Comparison of ENCODE assay signal across 23 mouse cellular contexts in genomic region chr8:125609737-125610136, GRCm38 (mm10).
"Had no signal": no experiment of that assay in that cellular context is flagged by ENCODE, and none has a peak within 500 bp of the region (broad histone marks: within the 10 kb centered on the region; RNA-seq: fewer than 3 reads in every experiment).

No protein-coding gene starts in this region.

- DNase-seq: forebrain, postnatal 0 days; gastrocnemius, postnatal 14 days; gastrocnemius, postnatal 36 days; heart, adult 11 months; heart, adult 2 months; heart, postnatal 10 days; heart, postnatal 4 days; kidney, adult 18-20 months; kidney, adult 8-10 months; kidney, postnatal 10 days; kidney, postnatal 25 days; left cerebral cortex, postnatal 4 days had no signal

- H3K9ac ChIP-seq: forebrain, postnatal 0 days; heart, embryonic 12.5 days; hindbrain, embryonic 12.5 days; hindbrain, embryonic 14.5 days; intestine, embryonic 15.5 days; limb, embryonic 13.5 days had no signal

- H3K36me3 ChIP-seq: heart, embryonic 10.5 days; heart, embryonic 12.5 days; hindbrain, embryonic 10.5 days; hindbrain, embryonic 12.5 days; intestine, embryonic 15.5 days; limb, embryonic 13.5 days had no signal

- H3K4me3 ChIP-seq: heart, adult 2 months; heart, embryonic 10.5 days; heart, embryonic 12.5 days; hindbrain, embryonic 10.5 days; hindbrain, embryonic 12.5 days; intestine, embryonic 15.5 days; layer of hippocampus, adult 2 months; limb, embryonic 13.5 days had no signal

- H3K9me3 ChIP-seq: heart, embryonic 10.5 days; hindbrain, embryonic 10.5 days; intestine, embryonic 15.5 days had no signal

- H3K27me3 ChIP-seq: heart, embryonic 12.5 days; hindbrain, embryonic 12.5 days; intestine, embryonic 15.5 days had no signal

- H3K4me2 ChIP-seq: heart, embryonic 12.5 days; hindbrain, embryonic 12.5 days; hindbrain, embryonic 14.5 days; intestine, embryonic 15.5 days; limb, embryonic 13.5 days had no signal

- H3K27ac ChIP-seq: heart, adult 2 months; heart, embryonic 10.5 days; hindbrain, embryonic 10.5 days; hindbrain, embryonic 12.5 days; hindbrain, embryonic 14.5 days; intestine, embryonic 15.5 days; layer of hippocampus, adult 2 months; limb, embryonic 13.5 days had no signal

- H3K4me1 ChIP-seq: hindbrain, embryonic 10.5 days; hindbrain, embryonic 12.5 days had no signal

- ATAC-seq: forebrain, postnatal 0 days; hindbrain, embryonic 16.5 days; inflammation-experienced regulatory T-cells, adult 6 months; intestine, embryonic 15.5 days; intestine, postnatal 0 days had no signal
